Mouse (Mus musculus): ENCODE measurements around the gene Igfbp5. TPM values are rescaled to one million over a fixed set of nuclear protein-coding genes. Genes with fewer than 3 reads are reported as not detected.

Gene Igfbp5
- 100 to 1,000 TPM; 248 to 267 TPM for total RNA-seq (2021)
- long read RNA-seq, experiment 1, full-length matches to known transcripts, result 70 of 196 reads
- long read RNA-seq, experiment 1, partial matches to known transcripts, result 4 of 196 reads
- long read RNA-seq, experiment 1, other reads (novel, unspliced or antisense), result 122 of 196 reads
- long read RNA-seq, experiment 2, full-length matches to known transcripts, result 34 of 116 reads
- long read RNA-seq, experiment 2, partial matches to known transcripts, result 2 of 116 reads
- long read RNA-seq, experiment 2, other reads (novel, unspliced or antisense), result 80 of 116 reads

DNA sequence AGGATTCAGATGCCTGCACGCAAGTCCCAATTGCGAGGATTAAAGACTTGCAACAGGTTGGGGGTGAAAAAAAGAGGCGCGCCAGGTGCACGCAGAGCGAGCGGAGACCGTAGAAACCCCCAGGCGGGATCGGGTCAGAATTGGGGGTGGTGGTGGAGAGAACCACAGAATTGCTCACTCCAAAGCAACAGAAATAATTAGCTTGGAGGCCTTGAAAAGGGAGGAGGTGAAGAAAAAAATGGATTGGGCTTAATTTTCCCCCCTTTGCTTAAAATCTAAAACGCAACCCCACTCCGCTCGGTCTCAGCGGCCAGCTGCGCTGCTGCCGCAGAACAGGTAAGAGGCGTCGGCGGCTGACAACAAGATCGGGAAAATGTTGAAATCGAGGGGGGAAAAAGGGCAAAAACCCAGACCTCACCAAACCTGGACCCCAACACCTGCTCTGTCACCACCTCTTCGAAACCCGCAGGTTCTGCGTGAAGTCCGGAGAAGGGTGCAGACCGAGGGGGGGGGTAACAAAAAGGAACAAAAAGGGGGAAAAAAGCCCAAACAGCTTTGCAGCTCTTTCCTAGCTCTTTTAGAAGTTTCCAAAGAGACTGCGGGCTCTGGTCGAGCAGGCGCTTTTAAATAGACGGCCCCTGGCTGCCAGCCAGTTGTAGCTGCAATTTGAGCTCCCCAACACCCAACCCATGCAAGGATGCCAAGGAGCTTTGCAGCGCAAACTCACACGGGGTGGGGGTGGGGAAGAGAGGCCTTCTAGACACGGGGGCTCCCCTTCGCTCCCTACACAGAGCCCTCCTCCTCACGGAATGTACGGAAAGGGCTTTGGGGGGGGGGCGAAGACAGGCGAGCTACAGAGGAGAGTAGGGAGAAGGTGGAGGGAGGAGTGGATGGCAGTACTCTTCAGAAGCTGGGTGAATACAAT is at the start of gene Igfbp5:
Igfbp5 (minus strand) TSS at position 598 of the 925 bp plus-strand sequence.
- DNase-seq, result peak; percentile 94
- Histone ChIP-seq H3K27ac (peak within 1 kb of the TSS; percentile 89), H3K4me3 (peak within 1 kb of the TSS; percentile 71)
- TF ChIP-seq CTCF (IDR thresholded peaks at IDR 0.05), result no peak
- intact Hi-C loops (cut with DNase I), result loop anchor here (2.0 to 5.0 kb wide), 4 partner anchors 92 to 488 kb away; no protein-coding TSS in a partner anchor

DNA sequence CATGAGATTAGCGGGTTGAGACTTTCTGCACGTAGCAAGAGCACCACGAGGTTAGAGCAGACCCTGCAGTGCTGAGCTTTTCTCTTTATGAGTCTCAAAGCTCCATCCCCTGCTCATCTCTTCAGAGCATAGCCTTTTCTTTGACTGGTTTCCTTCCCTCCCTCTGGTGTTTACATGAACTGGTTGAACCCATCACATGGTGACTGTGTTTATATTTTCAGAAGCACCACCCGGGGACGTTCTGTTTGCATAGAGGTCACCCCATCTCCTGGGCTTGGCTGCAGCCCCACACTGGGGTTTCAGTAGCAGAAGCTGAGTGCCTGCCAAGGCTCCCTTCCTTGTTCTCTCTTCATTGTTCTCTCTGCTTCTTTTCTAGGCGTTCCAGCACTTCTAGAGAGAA is 40.1 kb upstream of the Igfbp5 start:
- H3K4me3 ChIP-seq, result no peak overlapping the region
- no peak overlapping the region for H3K27ac ChIP-seq
- DNase-seq, result peak; percentile 26
- intact Hi-C loops (cut with DNase I), result no loop called here
- no peak for TF ChIP-seq CTCF (IDR thresholded peaks at IDR 0.05)

DNA sequence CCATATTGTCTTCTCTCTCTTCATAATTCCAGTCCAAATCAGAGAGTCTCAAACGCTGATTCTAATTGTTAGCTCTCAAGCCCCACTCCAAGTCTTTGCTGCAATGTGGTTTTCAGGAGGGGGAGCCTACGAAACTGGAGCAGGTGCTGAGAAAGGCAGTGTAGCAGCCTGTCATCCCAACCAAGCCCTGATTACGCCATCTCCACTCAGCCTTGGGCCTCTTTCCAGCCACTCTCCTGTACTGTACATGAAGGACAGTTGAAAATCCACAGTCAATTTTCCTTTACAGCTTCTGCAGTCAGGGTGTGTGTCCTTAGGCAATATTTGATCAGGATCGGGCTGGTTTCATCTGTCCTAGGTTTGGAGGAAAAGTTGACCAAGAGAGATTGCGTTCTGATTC is 38.4 kb upstream of the Igfbp5 start:
- no peak for TF ChIP-seq CTCF (IDR thresholded peaks at IDR 0.05)
- Histone ChIP-seq H3K27ac (no peak overlapping the region), H3K4me3 (no peak overlapping the region)
- intact Hi-C loops (cut with DNase I), result no loop called here
- DNase-seq, result peak; percentile 53

DNA sequence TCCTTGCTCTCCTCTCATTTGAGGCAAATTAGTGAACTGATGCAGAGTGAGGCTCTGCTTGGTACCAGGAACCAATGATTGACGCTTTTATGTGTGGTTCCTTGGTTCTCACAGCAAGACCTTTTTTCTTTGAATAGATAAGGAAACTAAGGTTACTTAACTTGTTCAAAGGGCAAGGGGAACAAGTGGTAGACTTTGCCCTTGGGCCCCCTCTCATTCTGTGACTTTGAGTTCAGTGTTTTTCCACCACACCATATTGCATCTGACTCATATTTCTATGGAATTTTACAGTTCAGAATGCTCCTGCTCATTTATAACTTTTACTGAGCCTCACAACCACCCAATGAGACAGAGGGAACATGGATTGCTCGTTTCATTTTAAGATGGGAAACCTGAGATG is 21.1 kb upstream of the Igfbp5 start:
- Histone ChIP-seq H3K27ac (no peak overlapping the region), H3K4me3 (no peak overlapping the region)
- intact Hi-C loops (cut with DNase I), result no loop called here
- DNase-seq, result no peak
- no peak for TF ChIP-seq CTCF (IDR thresholded peaks at IDR 0.05)

DNA sequence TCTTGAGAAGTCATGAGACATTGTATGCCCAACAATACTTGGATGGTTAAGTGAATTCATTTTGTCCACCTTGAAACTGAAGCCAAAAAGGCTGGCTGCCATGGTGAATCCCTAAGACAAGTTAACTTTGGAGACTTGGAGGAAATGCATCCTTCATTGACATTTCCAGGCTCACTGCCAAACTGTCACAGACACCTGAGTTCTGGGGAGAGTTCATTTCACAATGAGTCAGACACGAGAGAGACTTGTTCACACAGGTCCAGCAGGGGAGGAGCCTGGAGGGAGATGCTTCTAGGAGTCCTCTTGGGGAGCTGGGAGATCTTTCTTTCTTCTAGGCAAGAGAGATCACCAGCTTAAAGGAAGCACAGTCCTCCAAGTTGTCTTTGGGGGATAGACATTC is 13.2 kb upstream of the Igfbp5 start:
- Histone ChIP-seq H3K27ac (no peak overlapping the region), H3K4me3 (no peak overlapping the region)
- intact Hi-C loops (cut with DNase I), result loop anchor here (10.0 kb wide), 1 partner anchor 47 kb away; no protein-coding TSS in a partner anchor
- no peak for DNase-seq
- no peak for TF ChIP-seq CTCF (IDR thresholded peaks at IDR 0.05)

DNA sequence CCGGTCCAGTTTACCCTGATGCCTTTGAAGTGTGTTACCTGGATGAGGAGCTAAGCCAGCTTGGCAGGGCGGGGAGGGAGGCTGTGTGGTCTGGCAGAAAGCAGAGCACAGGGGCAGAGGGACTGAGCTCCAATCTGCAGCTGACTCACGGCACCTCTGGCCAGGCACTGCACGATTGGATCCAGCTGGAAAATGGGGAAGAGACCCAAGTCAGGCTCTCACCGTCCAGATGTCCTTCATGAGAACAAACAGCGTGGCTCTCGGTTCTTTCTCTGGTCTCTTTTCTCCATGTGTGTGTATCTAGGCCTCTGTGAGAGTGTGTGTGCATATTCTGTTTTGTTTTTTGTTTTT is 11.1 kb upstream of the Igfbp5 start:
- intact Hi-C loops (cut with DNase I), result loop anchor here (10.0 kb wide), 1 partner anchor 49 kb away; no protein-coding TSS in a partner anchor
- H3K4me3 ChIP-seq, result no peak overlapping the region
- no peak overlapping the region for H3K27ac ChIP-seq
- no peak for TF ChIP-seq CTCF (IDR thresholded peaks at IDR 0.05)
- peak; percentile 78 for DNase-seq

DNA sequence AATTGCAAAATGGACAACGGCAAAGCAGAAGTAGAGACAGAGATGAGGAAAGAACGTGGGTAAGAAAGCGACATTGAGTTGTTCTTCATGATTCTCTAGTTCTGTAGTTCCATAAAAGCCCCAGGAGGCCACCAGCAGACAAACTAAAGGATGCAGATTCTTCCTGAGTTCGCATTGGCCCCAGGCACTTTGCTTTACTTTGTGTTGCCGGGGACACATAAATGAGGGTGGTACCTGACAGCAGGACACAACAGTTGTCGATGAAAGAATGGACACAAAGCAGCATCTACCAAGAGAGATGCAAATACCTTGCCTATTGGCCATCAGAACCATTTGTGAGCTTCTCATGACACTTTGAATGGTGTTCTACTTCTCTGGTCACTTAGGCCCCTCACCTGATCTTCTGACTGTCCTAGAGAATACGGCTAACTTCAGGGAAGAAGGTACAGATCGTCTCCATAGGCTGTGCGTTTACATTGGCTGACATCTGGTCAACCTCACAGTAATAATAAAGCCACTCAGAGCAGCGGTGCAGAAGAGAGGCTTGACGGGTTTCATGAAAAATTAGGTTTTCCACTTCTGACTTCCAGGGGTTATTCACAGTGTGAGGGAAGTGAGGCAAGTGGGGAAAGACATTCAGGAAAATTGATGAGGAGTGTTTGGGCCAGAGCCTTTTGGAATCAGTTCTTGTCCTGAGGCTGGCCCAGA is 10.6 kb upstream of the Igfbp5 start:
- DNase-seq, result no peak
- intact Hi-C loops (cut with DNase I), result loop anchor here (10.0 kb wide), 1 partner anchor 50 kb away; no protein-coding TSS in a partner anchor
- no peak for TF ChIP-seq CTCF (IDR thresholded peaks at IDR 0.05)
- Histone ChIP-seq H3K27ac (no peak overlapping the region), H3K4me3 (no peak overlapping the region)

DNA sequence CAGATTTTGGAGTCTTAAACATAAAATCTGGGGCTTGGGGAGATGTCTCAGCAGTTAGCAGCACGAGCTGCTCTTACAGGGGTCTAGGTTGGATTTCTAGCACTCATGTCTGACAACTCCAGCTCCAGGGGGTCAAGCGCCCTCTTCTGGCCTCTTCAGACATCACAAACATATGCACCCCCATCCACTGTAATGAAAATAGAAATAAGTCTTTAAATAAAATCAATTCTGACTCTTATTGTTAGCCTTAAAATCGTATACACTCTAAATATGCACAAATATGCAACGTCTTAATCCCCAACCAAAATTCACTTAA is 4.6 kb upstream of the Igfbp5 start:
- DNase-seq, result no peak
- intact Hi-C loops (cut with DNase I), result loop anchor here (5.0 kb wide), 3 partner anchors 168 to 483 kb away; no protein-coding TSS in a partner anchor
- peak; percentile 59 for TF ChIP-seq CTCF (IDR thresholded peaks at IDR 0.05)
- Histone ChIP-seq H3K4me3 (no peak overlapping the region), H3K27ac (no peak overlapping the region)

DNA sequence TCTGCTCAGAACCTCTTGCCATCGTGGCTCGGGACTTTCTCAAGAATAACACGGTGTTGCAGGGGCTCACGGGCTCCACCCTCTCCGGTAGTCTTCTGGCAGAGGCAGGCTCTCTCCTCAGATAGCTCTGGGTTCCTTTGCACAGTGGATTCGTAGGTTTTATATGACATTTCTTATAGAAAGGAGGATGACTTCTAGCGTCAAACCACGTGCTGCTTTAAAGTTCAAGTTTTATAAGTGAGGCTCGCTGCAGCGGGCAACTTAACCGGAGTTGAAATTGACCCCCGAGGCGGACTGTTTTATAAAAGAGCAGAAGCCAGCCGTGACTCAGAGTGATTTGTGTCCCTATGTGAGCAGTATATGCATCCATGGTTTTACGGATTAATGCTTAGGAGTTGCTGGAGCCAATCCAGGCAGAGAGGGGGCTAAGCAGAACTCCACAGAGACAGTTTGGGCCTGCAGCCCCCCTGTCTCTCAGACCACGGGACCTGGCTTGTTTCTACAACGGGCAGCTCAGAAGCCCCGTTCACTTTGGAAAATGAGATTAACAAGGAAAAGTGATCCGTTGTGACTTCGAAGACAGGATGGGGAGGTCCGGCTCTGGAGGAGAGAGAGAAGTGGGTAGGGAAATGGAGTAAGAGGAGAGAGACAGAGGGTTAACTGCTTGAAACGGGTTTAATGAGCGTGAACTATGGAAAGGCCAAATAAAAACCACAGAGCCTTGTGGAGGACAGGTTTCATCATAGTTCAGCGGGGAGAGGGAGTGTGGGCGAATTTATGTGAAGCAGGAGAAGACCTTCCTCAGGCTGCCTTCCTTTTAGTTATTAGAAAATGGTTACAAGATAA is 4.0 kb upstream of the Igfbp5 start:
- peak overlapping the region; percentile 54 for H3K4me3 ChIP-seq
- no peak for TF ChIP-seq CTCF (IDR thresholded peaks at IDR 0.05)
- intact Hi-C loops (cut with DNase I), result loop anchor here (1.0 to 5.0 kb wide), 4 partner anchors 169 to 484 kb away; no protein-coding TSS in a partner anchor

DNA sequence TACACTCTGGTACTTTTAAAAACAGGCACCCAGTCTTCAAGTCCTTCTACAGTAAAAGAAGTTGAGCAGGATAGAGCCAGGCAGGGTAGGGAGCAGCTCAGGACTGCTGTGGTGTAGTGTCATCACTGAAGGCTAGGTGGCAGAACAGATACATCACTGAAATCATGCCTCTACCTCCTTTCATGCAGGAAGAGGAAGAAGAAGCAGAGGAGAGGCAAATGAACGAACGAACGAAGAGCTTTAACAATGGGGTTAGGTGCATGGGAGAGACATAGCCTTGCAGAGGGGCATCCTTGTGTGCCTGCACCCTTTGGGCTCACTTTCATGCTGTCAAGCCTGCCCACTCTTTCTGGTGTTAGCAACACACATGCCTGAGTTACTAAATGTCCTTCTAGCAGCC is 3.2 kb upstream of the Igfbp5 start:
- intact Hi-C loops (cut with DNase I), result loop anchor here (1.0 to 5.0 kb wide), 4 partner anchors 169 to 484 kb away; no protein-coding TSS in a partner anchor

More for the DNA sequence above, 4.0 kb upstream of the Igfbp5 start:
- peak overlapping the region; percentile 58; the same call in 1 of the 2 replicates for H3K27ac ChIP-seq
- no peak for DNase-seq

DNA sequence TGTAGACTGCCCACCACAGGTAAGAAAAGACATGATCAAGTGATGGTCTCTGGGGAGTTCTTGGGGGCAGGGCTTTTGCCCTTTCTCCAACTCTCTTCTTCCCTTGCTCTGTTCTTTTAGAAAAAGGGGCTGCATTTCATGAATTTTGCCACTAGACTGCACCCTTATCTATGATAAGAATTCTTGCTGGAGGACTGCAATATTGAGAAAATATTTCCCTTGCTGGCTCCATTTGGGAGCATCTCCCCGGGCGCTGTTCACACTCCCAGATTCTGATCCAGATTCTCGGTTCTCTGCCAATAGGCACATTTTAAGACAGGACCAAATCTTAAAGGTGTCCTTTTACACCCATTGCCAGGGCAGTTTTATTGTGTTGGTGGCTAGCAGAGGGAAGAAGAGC is 1.4 kb upstream of the Igfbp5 start:
- H3K4me3 ChIP-seq, result no peak overlapping the region
- intact Hi-C loops (cut with DNase I), result loop anchor here (5.0 kb wide), 3 partner anchors 171 to 486 kb away; no protein-coding TSS in a partner anchor
- H3K27ac ChIP-seq, result no peak overlapping the region
- no peak for DNase-seq
- TF ChIP-seq CTCF (IDR thresholded peaks at IDR 0.05), result peak; percentile 62

More for the DNA sequence above, 3.2 kb upstream of the Igfbp5 start:
- peak; percentile 56 for DNase-seq
- Histone ChIP-seq H3K27ac (peak overlapping the region; percentile 58; the same call in 1 of the 2 replicates), H3K4me3 (peak overlapping the region; percentile 54)
- peak; percentile 91 for TF ChIP-seq CTCF (IDR thresholded peaks at IDR 0.05)

All from gastrocnemius, adult 2 months (tissue).